Mouse (Mus musculus) embryo, embryonic 11 days (tissue): ENCODE data around the gene Serpind1.

ENCODE experiments used
- DNase-seq: peaks from one replicate; pipeline ENCODE4 v3.0.0-alpha.2; 2015

Gene Serpind1

GRCm38 (mm10) chr16:17356031-17356430, 24.9 kb downstream of the Serpind1 start:
- no peak for DNase-seq

GRCm38 (mm10) chr16:17358787-17359186, 27.6 kb downstream of the Serpind1 start:
- DNase-seq = no peak

- DNase-seq = no peak
Measured at GRCm38 (mm10) chr16:17382306-17382705, 51.1 kb downstream of the Serpind1 start.

GRCm38 (mm10) chr16:17383594-17384326, 52.6 kb downstream of the Serpind1 start:
- DNase-seq = no peak

- no peak for DNase-seq
Measured at GRCm38 (mm10) chr16:17392784-17393183, 61.6 kb downstream of the Serpind1 start.
